Mouse (Mus musculus) lung, postnatal 25 days (tissue): Measurements from ENCODE around the gene Palm.

Source experiments
- DNase-seq: peaks from one replicate; pipeline ENCODE4 v3.0.0; 2022; ENCODE audit warnings: low spot score

Gene Palm

GRCm38 (mm10) chr10:79772320-79772719 is 21.1 kb upstream of the Palm start:
- DNase-seq: no peak

GRCm38 (mm10) chr10:79773208-79773607 is 20.2 kb upstream of the Palm start:
- DNase-seq: no peak

- no peak for DNase-seq
These were observed 18.7 kb upstream of the Palm start for GRCm38 (mm10) chr10:79774486-79775279.

GRCm38 (mm10) chr10:79777103-79777531 is 16.3 kb upstream of the Palm start, which contains the start of gene Fstl3:
Fstl3 (plus strand) TSS chr10:79777272.
- no peak for DNase-seq

GRCm38 (mm10) chr10:79778006-79778405 is 15.4 kb upstream of the Palm start:
- peak; percentile 52 for DNase-seq

GRCm38 (mm10) chr10:79779193-79779592 is 14.2 kb upstream of the Palm start:
- no peak for DNase-seq

GRCm38 (mm10) chr10:79779784-79780663 is 13.3 kb upstream of the Palm start:
- DNase-seq: peak; percentile 99

GRCm38 (mm10) chr10:79780664-79781015 is 12.7 kb upstream of the Palm start:
- DNase-seq: no peak

GRCm38 (mm10) chr10:79781139-79781538 is 12.2 kb upstream of the Palm start:
- no peak for DNase-seq

GRCm38 (mm10) chr10:79781956-79782355 is 11.4 kb upstream of the Palm start:
- no peak for DNase-seq

- no peak for DNase-seq
These were observed 10.3 kb upstream of the Palm start for GRCm38 (mm10) chr10:79783050-79783449.

GRCm38 (mm10) chr10:79783920-79784800 is 9.2 kb upstream of the Palm start:
- DNase-seq: no peak

GRCm38 (mm10) chr10:79788386-79789158 is 4.8 kb upstream of the Palm start:
- DNase-seq: peak; percentile 79

- DNase-seq: no peak
These were observed 3.8 kb upstream of the Palm start for GRCm38 (mm10) chr10:79789581-79789980.

- no peak for DNase-seq
These were observed 2.5 kb upstream of the Palm start, which contains the start of gene Prss57 for GRCm38 (mm10) chr10:79790861-79791260. Prss57 (minus strand) TSS chr10:79790961.

- no peak for DNase-seq
These were observed 882 bp upstream of the Palm start for GRCm38 (mm10) chr10:79792339-79793040.

GRCm38 (mm10) chr10:79793738-79794490 is 542 bp downstream of the Palm start:
- no peak for DNase-seq

- DNase-seq: peak; percentile 83
These were observed 1.1 kb downstream of the Palm start for GRCm38 (mm10) chr10:79794491-79794931.

- DNase-seq: no peak
These were observed 2.5 kb downstream of the Palm start for GRCm38 (mm10) chr10:79795905-79796304.

- DNase-seq: no peak
These were observed 4.0 kb downstream of the Palm start for GRCm38 (mm10) chr10:79797326-79797725.
